ENCODE assay signal across 7 mouse cellular contexts in the genomic region with DNA sequence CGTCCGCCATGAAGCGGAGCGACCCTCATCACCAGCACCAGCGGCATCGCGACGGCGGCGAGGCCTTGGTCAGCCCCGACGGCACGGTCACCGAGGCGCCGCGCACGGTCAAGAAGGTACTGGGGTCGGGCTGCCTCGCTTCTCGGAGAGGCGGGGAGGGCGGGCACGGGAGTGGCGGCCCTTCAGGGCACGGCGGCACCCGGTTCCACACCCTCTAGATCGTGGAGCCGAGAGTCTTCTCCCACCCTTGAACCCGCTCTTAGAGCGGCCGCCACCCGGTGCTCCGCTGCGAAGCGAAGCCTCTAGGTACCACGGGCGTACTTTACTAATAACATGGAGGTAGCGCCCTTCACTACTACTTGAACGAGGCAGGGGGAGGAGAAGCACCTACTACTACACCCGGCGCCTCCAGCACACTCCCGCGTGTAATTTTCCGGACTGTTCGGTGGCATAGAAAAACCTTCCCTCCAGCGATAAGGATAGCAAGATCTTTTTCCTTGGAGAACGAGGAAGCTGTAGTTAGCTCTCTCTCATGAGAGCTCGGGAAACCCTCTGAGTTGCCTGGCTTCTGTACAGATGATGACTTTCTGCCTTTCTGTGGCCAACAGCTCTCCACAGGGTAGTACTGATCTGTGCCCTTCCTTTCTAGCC. TPM values are rescaled to one million over a fixed set of nuclear protein-coding genes. Genes with fewer than 3 reads are reported as not detected.
DNase-seq lines count a peak whose midpoint lies in the region; ATAC-seq and TF ChIP-seq lines count a peak whose summit lies in the region.

No protein-coding gene starts in this region.

- peaks cover 11% of the 10 kb centered on the region for H3K4me1 ChIP-seq in kidney, adult 2 months (ENCODE audit: control insufficient read depth, insufficient read depth, low read length)
- peaks cover 4% of the 10 kb centered on the region for H3K4me1 ChIP-seq in lung, embryonic 15.5 days
- H3K4me1 ChIP-seq in neural tube, embryonic 15.5 days = peaks cover 18% of the 10 kb centered on the region

- TF ChIP-seq CTCF in brain, embryonic 14.5 days (IDR thresholded peaks at IDR 0.05; ENCODE audit: borderline replicate concordance, extremely low read depth, insufficient read depth, insufficient read length) = no peak
- TF ChIP-seq CTCF in kidney, adult 2 months (conservative IDR thresholded peaks at IDR 0.05; ENCODE audit: insufficient read depth, insufficient read length, low read depth, low read length) = no peak

- TF ChIP-seq POLR2A in brain, embryonic 14.5 days (IDR thresholded peaks at IDR 0.05; ENCODE audit: borderline replicate concordance, extremely low read depth, insufficient read depth, insufficient read length, poor library complexity, severe bottlenecking) = no peak
- no peak for TF ChIP-seq POLR2A in kidney, adult 2 months (IDR thresholded peaks at IDR 0.05; ENCODE audit: low read depth, low read length)

- peak; percentile 63 for DNase-seq in urinary bladder, adult 2 months (ENCODE audit: low spot score)
- no peak for DNase-seq in urinary bladder, postnatal 10 days (ENCODE audit: low spot score)
- peak; percentile 58 for DNase-seq in brain, embryonic 14.5 days (ENCODE audit: low read depth)
- peak; percentile 18 for DNase-seq in gastrocnemius, postnatal 14 days
- DNase-seq in kidney, adult 2 months = peak; percentile 58

- peak overlapping the region; percentile 72 for H3K27ac ChIP-seq in kidney, adult 2 months (ENCODE audit: insufficient read depth, low read depth, low read length)
- H3K27ac ChIP-seq in lung, embryonic 15.5 days = peak overlapping the region; percentile 88
- peak overlapping the region; percentile 95 for H3K27ac ChIP-seq in neural tube, embryonic 15.5 days (replicated peaks)

- H3K27me3 ChIP-seq in kidney, adult 2 months (replicated peaks; ENCODE audit: control insufficient read depth, insufficient read depth, low read length) = no peaks in the 10 kb centered on the region
- H3K27me3 ChIP-seq in lung, embryonic 15.5 days = no peaks in the 10 kb centered on the region
- no peaks in the 10 kb centered on the region for H3K27me3 ChIP-seq in neural tube, embryonic 15.5 days (replicated peaks)

- no peak; the same call in 1 of the 2 replicates for ATAC-seq in lung, embryonic 15.5 days (ENCODE audit: borderline replicate concordance, extremely low read depth, low FRiP score, low TSS enrichment)
- no peak; the same call in 1 of the 2 replicates for ATAC-seq in neural tube, embryonic 15.5 days (ENCODE audit: low FRiP score)

- H3K4me3 ChIP-seq in kidney, adult 2 months (ENCODE audit: insufficient read depth, low read depth, low read length) = peak overlapping the region; percentile 75
- H3K4me3 ChIP-seq in lung, embryonic 15.5 days = peak overlapping the region; percentile 93
- peak overlapping the region; percentile 88 for H3K4me3 ChIP-seq in neural tube, embryonic 15.5 days (replicated peaks)

- no peaks in the 10 kb centered on the region for H3K9me3 ChIP-seq in lung, embryonic 15.5 days
- no peaks in the 10 kb centered on the region for H3K9me3 ChIP-seq in neural tube, embryonic 15.5 days (replicated peaks)

- H3K9ac ChIP-seq in lung, embryonic 15.5 days = peak overlapping the region; percentile 73
- peak overlapping the region; percentile 83 for H3K9ac ChIP-seq in neural tube, embryonic 15.5 days (replicated peaks)

- WGBS in kidney, adult 2 months = under 1% methylated on average over 50 of the region's 50 CpGs
- WGBS in lung, embryonic 15.5 days = under 1% methylated on average over 49 of the region's 50 CpGs
- WGBS in neural tube, embryonic 15.5 days = under 1% methylated on average over 49 of the region's 50 CpGs

- intact Hi-C loops in gastrocnemius, postnatal 14 days (cut with DNase I; ENCODE audit: low total_unique reads) = no loop called here

- H3K36me3 ChIP-seq in kidney, adult 2 months (ENCODE audit: control insufficient read depth, insufficient read depth, low read length) = no peaks in the 10 kb centered on the region
- no peaks in the 10 kb centered on the region for H3K36me3 ChIP-seq in lung, embryonic 15.5 days
- H3K36me3 ChIP-seq in neural tube, embryonic 15.5 days = no peaks in the 10 kb centered on the region

- H3K4me2 ChIP-seq in lung, embryonic 15.5 days = peak overlapping the region; percentile 83
- peak overlapping the region; percentile 58 for H3K4me2 ChIP-seq in neural tube, embryonic 15.5 days

RNA-seq across cellular contexts. Expression of gene Ahcyl2, which starts 1.1 kb away (rescaled TPM):
- polyA plus RNA-seq in urinary bladder, adult 2 months (2012; rRNA removed) = 109 and 114 TPM in 2 replicates
- polyA plus RNA-seq in brain, embryonic 14.5 days (2012; rRNA removed) = 23.1 and 32.6 TPM in 2 replicates
- total RNA-seq in gastrocnemius, postnatal 14 days (2021) = 10 to 100 TPM in 1 of 2 experiments, 1 to 10 TPM in 1; 9.5 to 10.9 TPM
- 107 and 122 TPM in 2 replicates for polyA plus RNA-seq in kidney, adult 2 months (2012; rRNA removed)
- 8.2 and 9.5 TPM in 2 replicates for polyA plus RNA-seq in lung, embryonic 15.5 days (2015; fragmentation: Nextera tagmentation; extraction: Ambion mirVana)
- 19.4 and 20.8 TPM in 2 replicates for polyA plus RNA-seq in neural tube, embryonic 15.5 days (2015; fragmentation: Nextera tagmentation; extraction: Ambion mirVana)

RNA-seq across cellular contexts. Expression of gene Smo, which starts 33.6 kb away (rescaled TPM):
- polyA plus RNA-seq in urinary bladder, adult 2 months (2012; rRNA removed) = 30.5 and 42.6 TPM in 2 replicates
- polyA plus RNA-seq in brain, embryonic 14.5 days (2012; rRNA removed) = 31.5 and 37.8 TPM in 2 replicates
- 10 to 100 TPM; 11.0 to 14.4 TPM for total RNA-seq in gastrocnemius, postnatal 14 days (2021)
- 53.4 and 59.5 TPM in 2 replicates for polyA plus RNA-seq in kidney, adult 2 months (2012; rRNA removed)
- 39.2 and 41.6 TPM in 2 replicates for polyA plus RNA-seq in lung, embryonic 15.5 days (2015; fragmentation: Nextera tagmentation; extraction: Ambion mirVana)
- polyA plus RNA-seq in neural tube, embryonic 15.5 days (2015; fragmentation: Nextera tagmentation; extraction: Ambion mirVana) = 10.8 and 18.3 TPM in 2 replicates
